Mouse (Mus musculus) brain, embryonic 14.5 days (tissue): ENCODE measurements at regions not wholly inside any gene's neighbourhood (a gene's known extent, or its start where the extent isn't known, plus 50 kb on each side); places are given as distances from the start of the nearest gene placed in this dataset.

Experiments
- DNase-seq: peaks from one replicate; pipeline ENCODE4 v3.0.0-alpha.2; 2011; ENCODE audit warnings: low read depth
- CTCF ChIP-seq: fragments of 200-500 bp; IDR thresholded peaks from 2 replicates; pipeline ENCODE4 v1.5.1; 2012; ENCODE audit warnings: inconsistent platforms, mild to moderate bottlenecking, moderate library complexity, borderline replicate concordance; ENCODE audit not compliant: insufficient read depth, insufficient read length; ENCODE audit errors: extremely low read depth
- POLR2A ChIP-seq: fragments of 200-500 bp; IDR thresholded peaks from 2 replicates; pipeline ENCODE4 v1.6.1; 2012; ENCODE audit warnings: mild to moderate bottlenecking, inconsistent platforms, borderline replicate concordance; ENCODE audit not compliant: poor library complexity, insufficient read depth, insufficient read length, severe bottlenecking; ENCODE audit errors: extremely low read depth

GRCm38 (mm10) chr7:111237819-111238218, 155.0 kb upstream of the Eif4g2 start:
- DNase-seq = peak; percentile 8
- TF ChIP-seq CTCF (no peak), POLR2A (no peak)

DNA sequence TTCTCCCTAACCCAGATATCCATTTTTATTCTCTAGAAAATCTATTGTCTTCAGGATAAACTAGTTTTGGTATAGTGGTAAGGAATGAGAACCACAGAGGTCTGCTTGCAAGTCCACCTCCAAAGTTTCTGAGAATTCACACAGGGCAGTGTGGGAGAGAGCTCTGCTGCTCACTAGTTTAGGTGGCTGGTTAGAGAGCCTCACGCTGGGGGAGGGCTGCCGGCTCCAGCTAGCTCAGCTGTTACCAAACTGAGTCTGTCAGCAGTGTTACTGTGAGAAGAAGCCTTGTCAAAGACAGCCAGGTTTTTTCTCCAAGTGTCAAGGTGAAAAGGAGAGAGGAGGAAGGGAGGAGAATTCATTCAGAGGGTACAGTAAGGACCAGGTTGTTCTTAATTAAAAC, 147.8 kb upstream of the Eif4g2 start:
- TF ChIP-seq POLR2A (no peak), CTCF (no peak)
- no peak for DNase-seq

DNA sequence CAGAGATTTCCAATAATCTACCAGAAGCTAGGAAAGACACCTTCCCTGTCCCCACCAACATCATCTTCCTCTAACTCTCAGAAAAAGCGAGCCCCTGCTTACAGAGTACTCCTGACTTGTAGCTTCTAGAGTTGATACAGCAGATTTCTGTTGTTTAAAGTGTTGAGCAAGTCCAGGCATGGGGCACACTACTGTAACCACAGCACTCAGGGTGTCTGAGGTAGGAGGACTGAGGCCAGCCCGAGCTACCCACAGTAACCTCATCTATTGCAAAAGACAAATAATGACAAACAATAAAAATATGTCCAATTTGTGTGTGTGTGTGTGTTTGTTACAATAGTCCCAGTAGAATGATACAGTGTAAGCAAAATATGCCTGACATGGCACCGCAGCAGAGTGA, 144.3 kb upstream of the Eif4g2 start:
- DNase-seq = no peak
- no peak for TF ChIP-seq POLR2A
- no peak for TF ChIP-seq CTCF

- DNase-seq = peak; percentile 6
- no peak for TF ChIP-seq CTCF
- no peak for TF ChIP-seq POLR2A
Observed at GRCm38 (mm10) chr7:111226026-111226656, 143.3 kb upstream of the Eif4g2 start.

GRCm38 (mm10) chr7:111215586-111215985, 132.8 kb upstream of the Eif4g2 start:
- no peak for DNase-seq
- no peak for TF ChIP-seq CTCF

DNA sequence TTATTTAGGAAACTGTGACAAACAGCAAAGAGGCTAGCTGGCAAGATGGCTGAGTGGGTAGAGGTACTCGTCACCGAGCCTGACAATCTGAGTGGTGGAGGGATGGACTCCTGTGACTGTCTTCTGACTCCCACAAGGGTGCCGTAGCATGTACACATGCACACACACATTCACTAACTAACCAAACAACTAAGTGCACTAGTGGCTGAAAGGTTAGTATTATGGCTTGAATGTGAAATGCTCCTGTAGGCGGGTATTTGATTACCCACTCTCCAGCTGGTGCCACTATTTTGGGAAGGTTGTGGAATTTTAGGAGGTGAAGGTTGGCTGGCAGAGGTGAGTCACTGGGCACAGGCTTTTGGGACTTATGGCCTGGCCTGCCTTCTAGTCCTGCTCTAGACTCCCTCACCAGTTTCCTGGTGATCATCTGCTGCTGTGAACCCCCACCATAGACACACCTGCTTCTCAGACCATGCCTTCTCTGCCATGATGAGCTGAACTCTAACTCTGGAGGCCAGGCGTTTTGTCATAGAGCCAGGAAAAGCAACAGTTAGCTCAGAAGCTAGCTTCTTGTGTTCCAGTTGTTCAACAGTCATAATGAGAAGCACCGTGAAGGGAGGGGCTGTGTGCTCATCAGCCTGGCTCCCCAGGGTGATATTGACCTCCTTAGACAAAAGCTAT, 131.5 kb upstream of the Eif4g2 start:
- DNase-seq = no peak
- TF ChIP-seq POLR2A = no peak

GRCm38 (mm10) chr7:111212188-111212587, 129.4 kb upstream of the Eif4g2 start:
- peak; percentile 5 for DNase-seq
- TF ChIP-seq POLR2A = no peak
- no peak for TF ChIP-seq CTCF

GRCm38 (mm10) chr7:111211641-111212040, 128.8 kb upstream of the Eif4g2 start:
- TF ChIP-seq CTCF (no peak), POLR2A (no peak)
- peak; percentile 3 for DNase-seq

DNA sequence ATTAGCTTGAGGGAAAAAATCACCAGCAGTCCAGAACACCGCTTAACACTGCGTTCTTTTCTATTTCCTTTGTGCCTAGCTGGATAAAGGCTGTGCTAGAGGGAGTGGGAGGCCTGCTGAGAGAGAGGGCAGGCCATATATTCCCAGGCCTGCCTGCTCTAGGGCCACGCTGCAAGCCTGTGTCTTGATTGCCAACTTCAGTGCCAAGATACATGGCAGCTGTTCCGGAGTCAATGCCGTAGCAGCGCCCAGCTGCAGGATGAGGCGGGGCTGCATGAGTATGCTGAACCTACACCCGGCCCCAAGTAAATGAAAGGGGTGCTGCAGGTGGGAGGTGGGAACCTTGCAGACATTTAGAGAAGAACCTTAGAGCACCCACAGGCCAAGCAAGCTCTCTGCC, 127.5 kb upstream of the Eif4g2 start:
- TF ChIP-seq CTCF = no peak
- TF ChIP-seq POLR2A = no peak

DNA sequence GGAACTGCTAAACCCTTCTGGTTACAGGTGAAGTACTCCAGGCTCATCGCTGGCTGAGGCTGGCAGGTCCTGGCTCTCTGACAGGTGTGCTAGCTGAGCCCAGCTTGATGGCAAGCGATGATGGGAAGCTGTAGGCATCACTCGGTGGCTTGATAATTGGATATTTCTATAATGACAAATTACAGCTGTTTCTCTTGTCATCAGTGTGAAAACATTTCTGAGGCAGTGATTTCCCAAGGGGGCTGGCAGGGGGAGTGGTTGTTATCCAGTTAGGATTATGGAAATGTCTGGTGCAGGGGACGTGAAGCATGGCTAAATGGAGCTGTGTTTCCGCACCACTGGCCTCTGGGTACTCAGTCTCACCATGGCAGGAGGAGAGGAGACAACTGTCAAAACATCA, 123.0 kb upstream of the Eif4g2 start:
- DNase-seq = peak; percentile 79
- TF ChIP-seq CTCF (no peak), POLR2A (no peak)

More for the DNA sequence above, 127.5 kb upstream of the Eif4g2 start:
- peak; percentile 14 for DNase-seq

DNA sequence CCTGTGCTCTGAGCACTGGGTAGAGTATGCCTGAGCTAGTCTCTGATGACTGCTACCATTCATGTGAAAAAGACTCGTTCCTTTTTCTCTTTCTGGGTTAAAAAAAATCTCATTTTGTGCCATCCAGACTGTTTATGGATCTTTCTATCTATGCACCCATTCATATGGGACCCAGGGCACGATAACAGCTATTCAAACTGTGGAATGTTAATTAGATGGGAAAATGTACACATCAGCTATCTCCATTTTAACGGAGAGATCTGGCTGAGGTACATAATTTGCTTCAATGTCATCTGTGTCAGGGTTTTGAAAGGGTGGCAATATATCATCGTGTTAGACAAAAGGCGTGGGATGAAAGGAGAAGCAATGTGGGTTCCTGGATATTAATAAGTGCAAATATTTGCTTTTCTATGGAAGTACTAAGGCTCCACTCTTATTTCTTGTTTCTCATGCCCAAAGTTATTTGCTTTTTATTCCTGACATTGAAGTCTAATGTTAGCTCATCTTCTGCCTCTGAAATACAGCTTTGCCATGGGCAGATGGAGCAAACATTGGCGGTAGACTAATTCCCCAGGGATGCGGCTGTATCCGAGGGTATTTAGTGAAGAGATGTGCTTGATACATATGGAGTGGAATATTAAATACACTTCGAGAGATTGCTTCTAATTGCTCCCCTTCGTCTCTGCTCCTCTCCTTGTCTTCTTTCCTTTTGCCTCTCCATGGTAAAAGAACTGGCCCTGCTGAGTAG, 116.0 kb upstream of the Eif4g2 start:
- no peak for TF ChIP-seq CTCF

DNA sequence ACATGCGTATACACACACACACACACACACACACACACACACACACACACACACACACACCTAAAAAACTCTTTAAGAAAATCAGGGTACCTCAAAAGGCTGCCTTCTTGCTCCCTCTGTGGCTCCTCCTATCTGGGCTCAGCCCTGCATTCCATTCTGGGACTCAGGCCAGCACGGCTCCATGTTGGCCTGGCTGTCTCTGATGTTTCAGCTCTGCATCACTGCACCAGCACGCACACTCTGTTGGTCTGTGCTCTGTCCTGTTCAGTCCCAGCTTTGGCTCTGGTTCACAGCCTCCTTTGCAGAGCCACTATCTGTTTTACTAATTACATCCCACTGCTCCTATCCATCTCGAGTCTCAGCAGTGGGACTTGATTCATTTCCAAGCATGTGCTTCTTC, 108.8 kb upstream of the Eif4g2 start:
- TF ChIP-seq POLR2A (no peak), CTCF (no peak)

More for the DNA sequence above, 116.0 kb upstream of the Eif4g2 start:
- DNase-seq = peak; percentile 73

More for the DNA sequence above, 108.8 kb upstream of the Eif4g2 start:
- peak; percentile 88 for DNase-seq
